Mouse (Mus musculus) neural tube, postnatal 0 days (tissue): ENCODE results near the gene Caly. TPM values are rescaled to one million over a fixed set of nuclear protein-coding genes. Genes with fewer than 3 reads are reported as not detected.

ENCODE experiments used
- polyA plus RNA-seq: library from polyadenylated mRNA; unstranded; fragments of >200 nt; fragmentation: Nextera tagmentation; extraction: Ambion mirVana; gene quantifications from 2 replicates; pipeline ENCODE4 v1.2.1, GENCODE M21; 2015

Caly gene
- 625 and 662 TPM in 2 replicates for polyA plus RNA-seq

GRCm38 (mm10) chr7:140082242-140082678 is at the start of gene Caly:
TSS of gene Caly (minus strand) at chr7:140082548.

GRCm38 (mm10) chr7:140116329-140117054 is 34.1 kb upstream of the Caly start, which contains the start of gene Echs1:
TSS of gene Echs1 (minus strand) at chr7:140116476.

GRCm38 (mm10) chr7:140115583-140116328 is 33.4 kb upstream of the Caly start, which contains the start of gene Paox:
TSS of gene Paox (plus strand) at chr7:140115799.

GRCm38 (mm10) chr7:140101993-140102860 is 19.9 kb upstream of the Caly start, which contains the start of gene Fuom:
TSS of gene Fuom (minus strand) at chr7:140102441.

GRCm38 (mm10) chr7:140092924-140093528 is 10.7 kb upstream of the Caly start, which contains the start of gene Prap1:
TSS of gene Prap1 (plus strand) at chr7:140093395.

GRCm38 (mm10) chr7:140048361-140049114 is 33.8 kb downstream of the Caly start, which contains the start of gene Msx3:
TSS of gene Msx3 (minus strand) at chr7:140049089.

GRCm38 (mm10) chr7:140036281-140037170 is 45.8 kb downstream of the Caly start, which contains the start of the genes Zfp511 and Tubgcp2:
TSS of gene Zfp511 (plus strand) at chr7:140036391.
TSS of gene Tubgcp2 (minus strand) at chr7:140036669.

Other genes with a start within 250 kb of the Caly start
- gene Adgra1, start 248.4 kb downstream of the Caly start, polyA plus RNA-seq: 62.5 and 63.1 TPM in 2 replicates
- gene Kndc1, start 187.9 kb downstream of the Caly start, polyA plus RNA-seq: 12.1 and 14.6 TPM in 2 replicates
- gene Utf1, start 138.8 kb downstream of the Caly start, polyA plus RNA-seq: not detected in 2 replicates
- 1.1 and 1.5 TPM in 2 replicates for gene 6430531B16Rik, start 103.8 kb downstream of the Caly start, polyA plus RNA-seq
- 0.85 and 0.88 TPM in 2 replicates for gene Adam8, start 90.0 kb downstream of the Caly start, polyA plus RNA-seq
- gene Zfp511, start 46.2 kb downstream of the Caly start, polyA plus RNA-seq: 52.0 and 54.8 TPM in 2 replicates
- 44.1 and 46.2 TPM in 2 replicates for gene Tubgcp2, start 45.9 kb downstream of the Caly start, polyA plus RNA-seq
- gene Msx3, start 33.5 kb downstream of the Caly start, polyA plus RNA-seq: 0.79 and 0.99 TPM in 2 replicates
- not detected in 2 replicates for gene Prap1, start 10.8 kb upstream of the Caly start, polyA plus RNA-seq
- 64.5 and 69.4 TPM in 2 replicates for gene Fuom, start 19.9 kb upstream of the Caly start, polyA plus RNA-seq
- 8.7 and 11.0 TPM in 2 replicates for gene Paox, start 33.3 kb upstream of the Caly start, polyA plus RNA-seq
- gene Echs1, start 33.9 kb upstream of the Caly start, polyA plus RNA-seq: 127 and 133 TPM in 2 replicates
- gene Mtg1, start 55.0 kb upstream of the Caly start, polyA plus RNA-seq: 30.5 and 34.5 TPM in 2 replicates
- gene Sprn, start 72.3 kb upstream of the Caly start, polyA plus RNA-seq: 31.2 and 31.7 TPM in 2 replicates
- not detected in 2 replicates for gene Olfr522, start 82.2 kb upstream of the Caly start, polyA plus RNA-seq
- gene Olfr523, start 90.7 kb upstream of the Caly start, polyA plus RNA-seq: not detected in 2 replicates
- gene Olfr524, start 123.4 kb upstream of the Caly start, polyA plus RNA-seq: not detected in 2 replicates
- gene Cd163l1, start 135.7 kb upstream of the Caly start, polyA plus RNA-seq: not detected in 2 replicates
- gene 5830411N06Rik, start 164.7 kb upstream of the Caly start, polyA plus RNA-seq: not detected in 2 replicates
- gene Olfr525, start 238.3 kb upstream of the Caly start, polyA plus RNA-seq: not detected in 2 replicates